Mouse (Mus musculus): ENCODE measurements around the gene Acsl3. TPM values are rescaled to one million over a fixed set of nuclear protein-coding genes. Genes with fewer than 3 reads are reported as not detected.

The Acsl3 gene
- 1 to 10 TPM; 3.1 to 3.6 TPM for total RNA-seq (2023)

DNA sequence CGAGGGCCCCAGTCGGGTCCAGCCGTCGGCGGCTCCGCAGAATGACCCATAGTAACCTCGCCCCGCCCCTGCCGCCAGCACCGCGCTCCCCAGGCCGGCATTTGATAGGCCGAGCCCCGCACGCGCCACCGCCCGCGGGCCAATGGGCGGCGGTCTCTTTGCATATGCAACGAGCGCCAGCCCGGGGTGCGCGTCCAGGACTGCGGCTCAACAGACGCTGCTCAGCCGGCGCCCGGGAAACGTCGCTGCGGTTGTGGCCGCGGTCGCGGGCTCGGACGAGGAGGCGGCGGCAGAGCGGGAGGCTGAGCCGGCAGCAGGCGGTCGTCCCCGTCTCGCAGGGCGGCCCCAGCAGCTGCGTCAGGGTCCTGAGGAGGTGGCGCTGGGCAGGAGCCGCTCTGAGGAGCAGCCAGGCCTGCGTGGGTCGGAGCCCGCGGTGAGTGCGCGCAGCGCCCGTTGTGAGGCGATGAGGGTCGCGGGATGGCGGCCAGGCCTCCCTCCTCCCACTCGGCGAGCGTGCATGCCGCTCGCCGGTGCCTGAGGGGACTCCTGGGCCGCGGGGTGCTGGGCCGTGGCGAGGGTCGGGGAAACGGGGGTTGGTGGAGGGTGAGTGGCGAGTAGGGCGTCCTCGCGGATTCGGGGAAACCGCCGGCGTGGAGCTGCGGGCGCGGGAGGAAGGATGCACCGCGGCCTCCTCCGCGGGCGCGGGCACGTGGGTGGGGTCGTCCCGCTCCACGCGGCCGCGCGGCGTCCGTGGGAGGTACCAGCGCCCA lies at the start of gene Acsl3, which contains the start of gene Utp14b:
Gene Acsl3, plus strand, starts transcription at position 155 of the 770 bp plus-strand sequence.
Gene Utp14b, plus strand, starts transcription at position 368 of the 770 bp plus-strand sequence.

Other genes starting within 250 kb of the Acsl3 start
- gene Farsb, start 168.9 kb upstream of the Acsl3 start, total RNA-seq (2023) = 10 to 100 TPM; 19.2 to 25.2 TPM
- not detected for gene Mogat1, start 146.8 kb upstream of the Acsl3 start, total RNA-seq (2023)
- not detected for gene BC035947, start 145.7 kb upstream of the Acsl3 start, total RNA-seq (2023)
- 1 to 10 TPM; 3.3 to 4.6 TPM for gene Utp14b, start 213 bp downstream of the Acsl3 start, total RNA-seq (2023)
- gene Kcne4, start 158.9 kb downstream of the Acsl3 start, total RNA-seq (2023) = not detected

All from neutrophil, adult 83 days (primary cell).